Mouse (Mus musculus) hindbrain, embryonic 15.5 days (tissue): ENCODE measurements at regions not wholly inside any gene's neighbourhood (a gene's known extent, or its start where the extent isn't known, plus 50 kb on each side); places are given as distances from the start of the nearest gene placed in this dataset.
A peak's percentile ranks its signal among the peaks of the same experiment; 100 is the strongest.

ENCODE experiments used
- ATAC-seq: fragments of 200-750 bp; cut with Nextera tagmentation; 2 replicates; pipeline ENCODE4 v1.8.0; 2017; ENCODE audit warnings: low read depth, moderate number of reproducible peaks, moderate TSS enrichment; ENCODE audit not compliant: low FRiP score
- H3K27ac ChIP-seq: fragments of 300-500 bp; sonication (generic); replicated peaks from 2 replicates; pipeline ENCODE4 v1.5.1; 2015; ENCODE audit warnings: mild to moderate bottlenecking, inconsistent platforms
- H3K27me3 ChIP-seq: fragments of 300-500 bp; sonication (generic); 2 replicates; pipeline ENCODE4 v1.6.1; 2015; ENCODE audit warnings: control low read depth, inconsistent platforms
- H3K36me3 ChIP-seq: fragments of 300-500 bp; sonication (generic); 2 replicates; pipeline ENCODE4 v1.6.1; 2015; ENCODE audit warnings: control low read depth, inconsistent platforms
- H3K4me1 ChIP-seq: fragments of 300-500 bp; sonication (generic); replicated peaks from 2 replicates; pipeline ENCODE4 v1.6.1; 2015; ENCODE audit warnings: control low read depth, inconsistent platforms
- H3K4me2 ChIP-seq: fragments of 300-500 bp; sonication (generic); 2 replicates; pipeline ENCODE4 v1.6.1; 2015; ENCODE audit warnings: moderate library complexity, mild to moderate bottlenecking, inconsistent platforms
- H3K4me3 ChIP-seq: fragments of 300-500 bp; sonication (generic); 2 replicates; pipeline ENCODE4 v1.5.1; 2015; ENCODE audit warnings: mild to moderate bottlenecking, inconsistent platforms
- H3K9ac ChIP-seq: fragments of 300-500 bp; sonication (generic); 2 replicates; pipeline ENCODE4 v1.6.1; 2015; ENCODE audit warnings: inconsistent platforms
- H3K9me3 ChIP-seq: fragments of 300-500 bp; sonication (generic); 2 replicates; pipeline ENCODE4 v1.6.1; 2016; ENCODE audit warnings: control low read depth, inconsistent platforms
- WGBS: fragments of 180-500 bp; shearing (Covaris S2); methylation state at CpG from one replicate; pipeline ENCODE4 v1.1.7; 2015; 5-methylcytosine and 5-hydroxymethylcytosine counted together

- no peaks in the 10 kb centered on the region for H3K4me1 ChIP-seq
- 89% methylated on average over 6 of the region's 6 CpGs for WGBS
- H3K9ac ChIP-seq, result no peak overlapping the region
- no peak for ATAC-seq
- H3K27me3 ChIP-seq, result no peaks in the 10 kb centered on the region
- no peak overlapping the region for H3K4me3 ChIP-seq
- no peak overlapping the region for H3K4me2 ChIP-seq
- H3K27ac ChIP-seq, result no peak overlapping the region
- H3K9me3 ChIP-seq, result no peaks in the 10 kb centered on the region
- H3K36me3 ChIP-seq, result no peaks in the 10 kb centered on the region
These were observed 154.2 kb upstream of the Trhde start for GRCm38 (mm10) chr10:114956257-114956656.

GRCm38 (mm10) chr10:114955608-114956007, 153.5 kb upstream of the Trhde start:
- Histone ChIP-seq H3K9me3 (no peaks in the 10 kb centered on the region), H3K4me3 (no peak overlapping the region), H3K4me1 (no peaks in the 10 kb centered on the region), H3K36me3 (no peaks in the 10 kb centered on the region), H3K27me3 (no peaks in the 10 kb centered on the region), H3K9ac (no peak overlapping the region), H3K4me2 (no peak overlapping the region), H3K27ac (no peak overlapping the region)
- ATAC-seq, result no peak

- WGBS, result 66% methylated on average over 12 of the region's 12 CpGs
- ATAC-seq, result no peak
- Histone ChIP-seq H3K36me3 (no peaks in the 10 kb centered on the region), H3K4me1 (no peaks in the 10 kb centered on the region), H3K9me3 (no peaks in the 10 kb centered on the region), H3K27ac (no peak overlapping the region), H3K27me3 (no peaks in the 10 kb centered on the region), H3K4me3 (no peak overlapping the region), H3K9ac (no peak overlapping the region), H3K4me2 (no peak overlapping the region)
These were observed 151.3 kb upstream of the Trhde start for GRCm38 (mm10) chr10:114953358-114953757.

GRCm38 (mm10) chr10:114949194-114949593, 147.1 kb upstream of the Trhde start:
- Histone ChIP-seq H3K27ac (no peak overlapping the region), H3K9me3 (no peaks in the 10 kb centered on the region), H3K4me2 (no peak overlapping the region), H3K4me1 (no peaks in the 10 kb centered on the region), H3K36me3 (no peaks in the 10 kb centered on the region), H3K4me3 (no peak overlapping the region), H3K9ac (no peak overlapping the region), H3K27me3 (no peaks in the 10 kb centered on the region)
- ATAC-seq, result no peak
- WGBS, result 83% methylated on average over 6 of the region's 6 CpGs

GRCm38 (mm10) chr10:114924746-114925145, 122.6 kb upstream of the Trhde start:
- Histone ChIP-seq H3K36me3 (no peaks in the 10 kb centered on the region), H3K4me2 (no peak overlapping the region), H3K9me3 (no peaks in the 10 kb centered on the region), H3K27ac (no peak overlapping the region), H3K9ac (no peak overlapping the region), H3K4me1 (no peaks in the 10 kb centered on the region), H3K27me3 (no peaks in the 10 kb centered on the region), H3K4me3 (no peak overlapping the region)
- no peak for ATAC-seq
- WGBS, result 77% methylated on average over 2 of the region's 2 CpGs

- H3K4me2 ChIP-seq, result no peak overlapping the region
- 86% methylated on average over 3 of the region's 3 CpGs for WGBS
- H3K36me3 ChIP-seq, result no peaks in the 10 kb centered on the region
- ATAC-seq, result no peak
- H3K9me3 ChIP-seq, result no peaks in the 10 kb centered on the region
- H3K27ac ChIP-seq, result no peak overlapping the region
- H3K9ac ChIP-seq, result no peak overlapping the region
- H3K27me3 ChIP-seq, result no peaks in the 10 kb centered on the region
- no peaks in the 10 kb centered on the region for H3K4me1 ChIP-seq
- no peak overlapping the region for H3K4me3 ChIP-seq
These were observed 111.9 kb upstream of the Trhde start for GRCm38 (mm10) chr10:114913971-114914370.

- Histone ChIP-seq H3K4me2 (no peak overlapping the region), H3K9me3 (no peaks in the 10 kb centered on the region), H3K4me3 (no peak overlapping the region), H3K4me1 (no peaks in the 10 kb centered on the region), H3K27ac (no peak overlapping the region), H3K27me3 (no peaks in the 10 kb centered on the region), H3K9ac (no peak overlapping the region), H3K36me3 (no peaks in the 10 kb centered on the region)
- no peak for ATAC-seq
- WGBS, result 96% methylated on average over 2 of the region's 2 CpGs
These were observed 89.8 kb upstream of the Trhde start for GRCm38 (mm10) chr10:114891916-114892315.

- no peaks in the 10 kb centered on the region for H3K9me3 ChIP-seq
- H3K4me2 ChIP-seq, result no peak overlapping the region
- H3K9ac ChIP-seq, result no peak overlapping the region
- H3K27me3 ChIP-seq, result no peaks in the 10 kb centered on the region
- no peak overlapping the region for H3K27ac ChIP-seq
- H3K4me1 ChIP-seq, result no peaks in the 10 kb centered on the region
- no peak overlapping the region for H3K4me3 ChIP-seq
- 0 out of 2 replicates have a peak, but pooled peaks have one; percentile 38 for ATAC-seq
- 85% methylated on average over 12 of the region's 12 CpGs for WGBS
- no peaks in the 10 kb centered on the region for H3K36me3 ChIP-seq
These were observed 88.8 kb upstream of the Trhde start for GRCm38 (mm10) chr10:114890726-114891430.

- no peaks in the 10 kb centered on the region for H3K27me3 ChIP-seq
- H3K4me2 ChIP-seq, result no peak overlapping the region
- H3K4me3 ChIP-seq, result no peak overlapping the region
- H3K9ac ChIP-seq, result no peak overlapping the region
- ATAC-seq, result no peak
- no peaks in the 10 kb centered on the region for H3K4me1 ChIP-seq
- no peak overlapping the region for H3K27ac ChIP-seq
- no peaks in the 10 kb centered on the region for H3K36me3 ChIP-seq
- H3K9me3 ChIP-seq, result no peaks in the 10 kb centered on the region
- 79% methylated on average over 2 of the region's 2 CpGs for WGBS
These were observed 69.1 kb upstream of the Trhde start for GRCm38 (mm10) chr10:114871201-114871600.

GRCm38 (mm10) chr10:114857166-114857565, 55.1 kb upstream of the Trhde start:
- no peak overlapping the region for H3K4me3 ChIP-seq
- ATAC-seq, result no peak
- 64% methylated on average over 4 of the region's 4 CpGs for WGBS
- H3K9ac ChIP-seq, result no peak overlapping the region
- no peaks in the 10 kb centered on the region for H3K27me3 ChIP-seq
- no peaks in the 10 kb centered on the region for H3K4me1 ChIP-seq
- no peaks in the 10 kb centered on the region for H3K36me3 ChIP-seq
- H3K4me2 ChIP-seq, result no peak overlapping the region
- H3K27ac ChIP-seq, result no peak overlapping the region
- no peaks in the 10 kb centered on the region for H3K9me3 ChIP-seq

- Histone ChIP-seq H3K9me3 (no peaks in the 10 kb centered on the region), H3K4me1 (no peaks in the 10 kb centered on the region), H3K27me3 (no peaks in the 10 kb centered on the region), H3K4me2 (no peak overlapping the region), H3K27ac (no peak overlapping the region), H3K9ac (no peak overlapping the region), H3K4me3 (no peak overlapping the region), H3K36me3 (no peaks in the 10 kb centered on the region)
- no peak for ATAC-seq
These were observed 50.6 kb upstream of the Trhde start for GRCm38 (mm10) chr10:114852688-114853087.
